In genomic region chr4:109191598-109191997, GRCm38 (mm10) we compare ENCODE assay signal across 27 mouse cellular contexts. TPM values are rescaled to one million over a fixed set of nuclear protein-coding genes. Genes with fewer than 3 reads are reported as not detected.
DNase-seq lines count a peak whose midpoint lies in the region; ATAC-seq and TF ChIP-seq lines count a peak whose summit lies in the region.
"Had no signal": no experiment of that assay in that cellular context is flagged by ENCODE, and none has a peak within 500 bp of the region (broad histone marks: within the 10 kb centered on the region; RNA-seq: fewer than 3 reads in every experiment).

No protein-coding gene starts in this region.

- H3K9ac ChIP-seq in heart, adult 2 months (ENCODE audit: low read depth, low read length) = no peak overlapping the region
- no peak overlapping the region for H3K9ac ChIP-seq in heart, postnatal 0 days (replicated peaks; ENCODE audit: low read depth, low read length)
- no peak overlapping the region for H3K9ac ChIP-seq in neural tube, embryonic 15.5 days (replicated peaks)
- H3K9ac ChIP-seq: kidney, embryonic 15.5 days; limb, embryonic 12.5 days; liver, embryonic 12.5 days had no signal

- TF ChIP-seq POLR2A in heart, adult 2 months (IDR thresholded peaks at IDR 0.05; ENCODE audit: insufficient read depth, low read depth, low read length) = no peak
- TF ChIP-seq POLR2A in testis, adult 2 months (IDR thresholded peaks at IDR 0.05; ENCODE audit: control insufficient read depth, low read depth, low read length) = no peak

- no peak for TF ChIP-seq EP300 in heart, adult 2 months (IDR thresholded peaks at IDR 0.05; ENCODE audit: insufficient read depth, low read depth, low read length)
- TF ChIP-seq EP300 in heart, postnatal 0 days (IDR thresholded peaks at IDR 0.05; ENCODE audit: low read depth) = no peak

- intact Hi-C loops in heart, adult 2 months (cut with DNase I) = no loop called here
- intact Hi-C loops in heart, postnatal 14 days (cut with DNase I) = no loop called here

- peak overlapping the region; percentile 6 for H3K4me2 ChIP-seq in heart, postnatal 0 days (ENCODE audit: low read depth, low read length)
- H3K4me2 ChIP-seq in neural tube, embryonic 15.5 days = no peak overlapping the region
- H3K4me2 ChIP-seq: kidney, embryonic 15.5 days; limb, embryonic 12.5 days; liver, embryonic 12.5 days had no signal

- 0 out of 2 replicates have a peak, but pooled peaks cover 1% of the 10 kb centered on the region for H3K79me2 ChIP-seq in heart, adult 2 months (replicated peaks; ENCODE audit: control insufficient read depth, insufficient read depth, low read length)

- peak overlapping the region; percentile 17; the same call in 1 of the 2 replicates for H3K27ac ChIP-seq in heart, adult 2 months
- peak overlapping the region; percentile 78 for H3K27ac ChIP-seq in heart, postnatal 0 days (ENCODE audit: low read depth)
- peak overlapping the region; percentile 80 for H3K27ac ChIP-seq in testis, adult 2 months (ENCODE audit: control insufficient read depth, insufficient read depth, low read depth, low read length)
- 0 out of 2 replicates have a peak overlapping the region, but pooled peaks have one; percentile 37 for H3K27ac ChIP-seq in neural tube, embryonic 15.5 days (replicated peaks)
- H3K27ac ChIP-seq: kidney, embryonic 15.5 days; limb, embryonic 12.5 days; liver, embryonic 12.5 days; stomach, postnatal 0 days had no signal

- H3K4me1 ChIP-seq in heart, adult 2 months (ENCODE audit: control insufficient read depth, insufficient read depth, low read length) = peaks cover 3% of the 10 kb centered on the region
- H3K4me1 ChIP-seq in heart, postnatal 0 days (ENCODE audit: control insufficient read depth, insufficient read depth) = peaks cover 24% of the 10 kb centered on the region
- peaks cover 5% of the 10 kb centered on the region for H3K4me1 ChIP-seq in testis, adult 2 months (ENCODE audit: control insufficient read depth, insufficient read depth, low read length)
- peaks cover 20% of the 10 kb centered on the region for H3K4me1 ChIP-seq in neural tube, embryonic 15.5 days
- H3K4me1 ChIP-seq: kidney, embryonic 15.5 days; limb, embryonic 12.5 days; liver, embryonic 12.5 days had no signal

- no peak for TF ChIP-seq CTCF in heart, adult 2 months (IDR thresholded peaks at IDR 0.05)
- TF ChIP-seq CTCF in heart, postnatal 0 days (IDR thresholded peaks at IDR 0.05; ENCODE audit: low read depth) = no peak
- TF ChIP-seq CTCF in testis, adult 2 months (IDR thresholded peaks at IDR 0.05; ENCODE audit: control insufficient read depth, insufficient read depth, insufficient replicate concordance, low read depth, low read length) = no peak

- H3K9me3 ChIP-seq in heart, postnatal 0 days (replicated peaks; ENCODE audit: control insufficient read depth, low read length) = no peaks in the 10 kb centered on the region
- no peaks in the 10 kb centered on the region for H3K9me3 ChIP-seq in neural tube, embryonic 15.5 days (replicated peaks)
- H3K9me3 ChIP-seq: kidney, embryonic 15.5 days; limb, embryonic 12.5 days; liver, embryonic 12.5 days; megakaryocyte, embryonic 14.5 days had no signal

- H3K27me3 ChIP-seq in heart, adult 2 months (ENCODE audit: control insufficient read depth, insufficient read depth, low read length) = no peaks in the 10 kb centered on the region
- no peaks in the 10 kb centered on the region for H3K27me3 ChIP-seq in heart, postnatal 0 days (ENCODE audit: control insufficient read depth, insufficient read depth, low read length)
- H3K27me3 ChIP-seq in testis, adult 2 months (ENCODE audit: control insufficient read depth, insufficient read depth, low read length) = no peaks in the 10 kb centered on the region
- H3K27me3 ChIP-seq in neural tube, embryonic 15.5 days (replicated peaks) = no peaks in the 10 kb centered on the region
- H3K27me3 ChIP-seq: CH12.LX; kidney, embryonic 15.5 days; limb, embryonic 12.5 days; liver, embryonic 12.5 days; megakaryocyte, embryonic 14.5 days had no signal

- no peak overlapping the region for H3K4me3 ChIP-seq in heart, adult 2 months
- no peak overlapping the region for H3K4me3 ChIP-seq in heart, postnatal 0 days (ENCODE audit: low read depth, low read length)
- H3K4me3 ChIP-seq in testis, adult 2 months (ENCODE audit: control insufficient read depth, low read depth, low read length) = no peak overlapping the region
- H3K4me3 ChIP-seq in neural tube, embryonic 15.5 days (replicated peaks) = no peak overlapping the region
- H3K4me3 ChIP-seq: kidney, embryonic 15.5 days; limb, embryonic 12.5 days; liver, embryonic 12.5 days; megakaryocyte, embryonic 14.5 days; myocyte had no signal

- no peaks in the 10 kb centered on the region for H3K36me3 ChIP-seq in heart, adult 2 months (ENCODE audit: control insufficient read depth, insufficient read depth, low read length)
- H3K36me3 ChIP-seq in heart, postnatal 0 days (replicated peaks; ENCODE audit: control insufficient read depth, insufficient read depth, low read length) = no peaks in the 10 kb centered on the region
- H3K36me3 ChIP-seq in testis, adult 2 months (ENCODE audit: control insufficient read depth, insufficient read depth, low read length) = no peaks in the 10 kb centered on the region
- H3K36me3 ChIP-seq in neural tube, embryonic 15.5 days = no peaks in the 10 kb centered on the region
- H3K36me3 ChIP-seq: kidney, embryonic 15.5 days; limb, embryonic 12.5 days; liver, embryonic 12.5 days had no signal

- ATAC-seq in heart, postnatal 0 days (ENCODE audit: insufficient read depth, low read depth) = peak; percentile 75; the same call in 1 of the 2 replicates
- ATAC-seq in neural tube, embryonic 15.5 days (ENCODE audit: low FRiP score) = no peak
- ATAC-seq: hindbrain, embryonic 16.5 days; intestine, postnatal 0 days; liver, embryonic 12.5 days had no signal

- WGBS in heart, adult 2 months = 69% methylated on average over 10 of the region's 10 CpGs
- WGBS in heart, postnatal 0 days = 26% methylated on average over 10 of the region's 10 CpGs
- 52% methylated on average over 10 of the region's 10 CpGs for WGBS in neural tube, embryonic 15.5 days

- DNase-seq in heart, adult 2 months = no peak
- no peak for DNase-seq in heart, postnatal 14 days
- peak; percentile 51 for DNase-seq in heart, postnatal 0 days (ENCODE audit: low spot score)
- no peak for DNase-seq in heart, adult 9 months (ENCODE audit: low spot score in 2 of 2)
- DNase-seq in testis, postnatal 10 days (ENCODE audit: low spot score) = no peak
- no peak for DNase-seq in thymus, postnatal 4 days
- DNase-seq: adrenal gland, postnatal 25 days; cerebellum, adult 11 months; cerebellum, postnatal 25 days; embryo, embryonic 11 days; lung, adult 2 months; retina, postnatal 1 day; right cerebral cortex, postnatal 4 days; thymus, postnatal 14 days had no signal

RNA-seq across cellular contexts. Expression of gene Osbpl9, which starts 10.5 kb away (rescaled TPM):
- 100 to 1,000 TPM in 1 of 2 experiments, 10 to 100 TPM in 1; 91.6 to 102 TPM for total RNA-seq in heart, adult 2 months (2021)
- polyA plus RNA-seq in heart, adult 2 months (2012; rRNA removed) = 92.3 and 142 TPM in 2 replicates
- total RNA-seq in heart, postnatal 14 days (2021) = 100 to 1,000 TPM in 1 of 2 experiments, 10 to 100 TPM in 1; 92.8 to 101 TPM
- 49.7 and 68.3 TPM in 2 replicates for total RNA-seq in heart, postnatal 0 days (2014; rRNA removed; ENCODE audit: low replicate concordance)
- polyA plus RNA-seq in heart, postnatal 0 days (2015; fragmentation: Nextera tagmentation; extraction: Ambion mirVana) = 49.0 and 49.2 TPM in 2 replicates
- polyA plus RNA-seq in testis, adult 2 months (2012; rRNA removed) = 90.5 and 100 TPM in 2 replicates
- 79.1 and 79.4 TPM in 2 replicates for polyA plus RNA-seq in neural tube, embryonic 15.5 days (2015; fragmentation: Nextera tagmentation; extraction: Ambion mirVana)

RNA-seq across cellular contexts. Expression of gene Calr4, which starts 42.7 kb away (rescaled TPM):
- not detected for total RNA-seq in heart, adult 2 months (2021)
- 0.15 TPM in 1 of 2 replicates, not detected in the other for polyA plus RNA-seq in heart, adult 2 months (2012; rRNA removed)
- under 1 TPM in 1 of 2 experiments, not detected in 1; 0.62 TPM for total RNA-seq in heart, postnatal 14 days (2021)
- not detected in 2 replicates for total RNA-seq in heart, postnatal 0 days (2014; rRNA removed; ENCODE audit: low replicate concordance)
- polyA plus RNA-seq in heart, postnatal 0 days (2015; fragmentation: Nextera tagmentation; extraction: Ambion mirVana) = not detected in 2 replicates
- 1.8 and 2.4 TPM in 2 replicates for polyA plus RNA-seq in testis, adult 2 months (2012; rRNA removed)
- polyA plus RNA-seq in neural tube, embryonic 15.5 days (2015; fragmentation: Nextera tagmentation; extraction: Ambion mirVana) = 1.3 and 1.7 TPM in 2 replicates
- total RNA-seq: CH12.LX, MEL had no signal
- polyA plus RNA-seq: large intestine, adult 2 months; limb, embryonic 12.5 days; liver, embryonic 12.5 days; stomach, postnatal 0 days had no signal

Comparison
In these comparisons a context has a peak if more than half of its experiments do, and no peak if none do; other contexts are left out.
1. H3K27ac ChIP-seq: peak in every context shown above with its lines; median percentile 80 in testis, adult 2 months; 78 in heart, postnatal 0 days; 37 in neural tube, embryonic 15.5 days; 17 in heart, adult 2 months.